In the genomic region with DNA sequence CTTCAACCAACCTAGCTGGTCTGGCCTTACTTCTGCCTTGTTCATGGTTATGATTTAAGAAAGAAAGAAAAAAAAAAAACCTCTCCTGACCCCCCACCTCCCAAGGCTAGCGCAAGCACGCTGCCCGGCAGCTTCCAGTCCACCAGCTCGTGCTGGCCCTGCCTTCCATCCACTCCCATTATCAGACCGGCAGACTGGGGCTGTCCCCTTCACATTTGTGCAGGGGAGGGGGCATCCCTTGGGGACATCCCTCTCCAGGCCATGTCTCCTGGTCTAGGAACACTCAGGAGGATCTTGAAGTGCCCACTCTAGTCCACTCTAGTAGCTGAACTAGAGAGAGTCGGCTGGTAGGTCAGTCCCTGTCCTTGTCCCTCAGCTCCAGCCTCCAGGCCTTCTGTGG, we compare ENCODE assay signal across 37 mouse cellular contexts. TPM values are rescaled to one million over a fixed set of nuclear protein-coding genes. Genes with fewer than 3 reads are reported as not detected.
"Had no signal": no experiment of that assay in that cellular context is flagged by ENCODE, and none has a peak within 500 bp of the region (broad histone marks: within the 10 kb centered on the region; RNA-seq: fewer than 3 reads in every experiment).

No protein-coding gene starts in this region.

- H3K36me3 ChIP-seq: embryonic facial prominence, embryonic 15.5 days; heart, embryonic 10.5 days had no signal

- DNase-seq: cerebellum, adult 9-10 months; cerebellum, adult 9-11 months; cerebellum, postnatal 10 days; cerebellum, postnatal 14 days; cerebellum, postnatal 25 days; cerebellum, postnatal 36 days; embryo, embryonic 11 days; forebrain, postnatal 0 days; gastrocnemius, adult 2 months; gastrocnemius, postnatal 10 days; gastrocnemius, postnatal 14 days; gastrocnemius, postnatal 25 days; gastrocnemius, postnatal 36 days; heart, adult 18-20 months; heart, adult 2 months had no signal

- H3K4me3 ChIP-seq: embryonic facial prominence, embryonic 10.5 days; embryonic facial prominence, embryonic 12.5 days; embryonic facial prominence, embryonic 13.5 days; embryonic facial prominence, embryonic 15.5 days; erythroblast, embryonic 14.5 days; forebrain, embryonic 10.5 days; forebrain, embryonic 12.5 days; forebrain, embryonic 13.5 days; forebrain, embryonic 15.5 days; gastrocnemius, adult 2 months; heart, adult 2 months; heart, embryonic 10.5 days had no signal

- H3K27ac ChIP-seq: embryonic facial prominence, embryonic 10.5 days; embryonic facial prominence, embryonic 12.5 days; embryonic facial prominence, embryonic 13.5 days; embryonic facial prominence, embryonic 15.5 days; forebrain, embryonic 10.5 days; forebrain, embryonic 12.5 days; forebrain, embryonic 13.5 days; forebrain, embryonic 15.5 days; gastrocnemius, adult 2 months; heart, adult 2 months; heart, embryonic 10.5 days had no signal

RNA-seq across cellular contexts. Expression of a gene that starts 2.7 kb away (rescaled TPM):
- total RNA-seq: common myeloid progenitor, adult 5-6 weeks; forebrain, postnatal 0 days; gastrocnemius, adult 18-20 months; gastrocnemius, adult 2 months; gastrocnemius, adult 8-10 months; gastrocnemius, postnatal 10 days; gastrocnemius, postnatal 14 days; gastrocnemius, postnatal 25 days; gastrocnemius, postnatal 36 days; granulocyte monocyte progenitor cell, adult 5-6 weeks; heart, adult 18-20 months; heart, adult 2 months had no signal
- polyA plus RNA-seq: cortical plate, adult 2 months; embryonic facial prominence, embryonic 10.5 days; embryonic facial prominence, embryonic 11.5 days; embryonic facial prominence, embryonic 12.5 days; embryonic facial prominence, embryonic 13.5 days; embryonic facial prominence, embryonic 14.5 days; embryonic facial prominence, embryonic 15.5 days; erythroblast, embryonic 14.5 days; forebrain, embryonic 10.5 days; forebrain, embryonic 11.5 days; forebrain, embryonic 12.5 days; forebrain, embryonic 13.5 days; forebrain, embryonic 14.5 days; forebrain, embryonic 15.5 days; forebrain, embryonic 16.5 days; forebrain, postnatal 0 days; frontal cortex, adult 2 months; gonadal fat pad, adult 2 months; heart, adult 2 months; heart, embryonic 10.5 days had no signal

RNA-seq across cellular contexts. Expression of a gene that starts 33.8 kb away (rescaled TPM):
- total RNA-seq: common myeloid progenitor, adult 5-6 weeks; granulocyte monocyte progenitor cell, adult 5-6 weeks had no signal
- polyA plus RNA-seq: erythroblast, embryonic 14.5 days; forebrain, embryonic 13.5 days; forebrain, embryonic 14.5 days; forebrain, embryonic 15.5 days; forebrain, embryonic 16.5 days had no signal
